Mouse (Mus musculus) myocyte (in vitro differentiated cells): ENCODE measurements at regions not wholly inside any gene's neighbourhood (a gene's known extent, or its start where the extent isn't known, plus 50 kb on each side); places are given as distances from the start of the nearest gene placed in this dataset.

Source experiments
- E2F4 ChIP-seq: IDR thresholded peaks from one replicate; pipeline ENCODE4 v1.6.1; 2011; ENCODE audit warnings: mild to moderate bottlenecking, control low read depth, moderate library complexity; ENCODE audit not compliant: insufficient read depth
- POLR2A ChIP-seq: IDR thresholded peaks from one replicate; pipeline ENCODE4 v1.6.1; 2011; ENCODE audit warnings: low read depth, mild to moderate bottlenecking, control low read depth, moderate library complexity; ENCODE audit not compliant: insufficient read length
- TCF12 ChIP-seq: IDR thresholded peaks from one replicate; pipeline ENCODE4 v1.6.1; 2011; ENCODE audit warnings: mild to moderate bottlenecking, control low read depth; ENCODE audit not compliant: poor library complexity, insufficient read depth, severe bottlenecking

DNA sequence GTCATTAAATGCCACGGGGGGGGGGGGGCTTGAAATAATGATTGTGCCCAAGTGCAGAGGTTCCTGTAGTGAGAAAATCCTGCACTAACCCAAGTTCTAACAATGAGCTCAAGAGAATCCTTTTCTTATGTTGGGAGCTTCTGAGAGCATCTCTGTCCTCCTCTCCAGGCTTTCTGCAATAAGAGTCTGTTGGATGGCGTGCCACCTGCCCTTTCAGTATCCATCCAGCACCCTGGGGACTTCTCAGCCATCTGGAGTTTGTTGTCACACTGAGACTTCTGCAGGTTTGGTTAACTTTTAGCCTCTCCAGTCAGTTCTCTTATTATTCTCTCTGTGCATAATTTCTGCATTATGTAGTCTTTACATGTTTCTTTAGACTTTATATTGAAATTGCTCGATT lies 530.1 kb downstream of the Plod2 start:
- TF ChIP-seq E2F4 (no peak), POLR2A (no peak), TCF12 (no peak)
